Comparison of ENCODE assay signal across 10 mouse cellular contexts in genomic region chr7:75110689-75111088, GRCm38 (mm10).
DNase-seq lines count a peak whose midpoint lies in the region; ATAC-seq lines count a peak whose summit lies in the region.
"Had no signal": no experiment of that assay in that cellular context is flagged by ENCODE, and none has a peak within 500 bp of the region (broad histone marks: within the 10 kb centered on the region; RNA-seq: fewer than 3 reads in every experiment).

No protein-coding gene starts in this region.

- no peak overlapping the region for H3K4me3 ChIP-seq in intestine, embryonic 14.5 days (ENCODE audit: low read depth, low read length)
- H3K4me3 ChIP-seq in intestine, embryonic 16.5 days (ENCODE audit: low read length), result no peak overlapping the region
- no peak overlapping the region for H3K4me3 ChIP-seq in embryonic facial prominence, embryonic 14.5 days (ENCODE audit: low read depth, low read length)
- H3K4me3 ChIP-seq in kidney, embryonic 14.5 days (ENCODE audit: low read length), result no peak overlapping the region
- no peak overlapping the region for H3K4me3 ChIP-seq in midbrain, embryonic 16.5 days (ENCODE audit: low read depth, low read length)
- H3K4me3 ChIP-seq: embryonic facial prominence, embryonic 12.5 days; liver, embryonic 15.5 days had no signal

- WGBS in intestine, embryonic 14.5 days, result 9% methylated on average over 6 of the region's 6 CpGs
- WGBS in intestine, embryonic 16.5 days, result 13% methylated on average over 6 of the region's 6 CpGs
- 6% methylated on average over 6 of the region's 6 CpGs for WGBS in embryonic facial prominence, embryonic 14.5 days
- WGBS in kidney, embryonic 14.5 days, result 10% methylated on average over 6 of the region's 6 CpGs
- WGBS in midbrain, embryonic 16.5 days, result 13% methylated on average over 6 of the region's 6 CpGs

- no peak overlapping the region for H3K27ac ChIP-seq in intestine, embryonic 14.5 days (ENCODE audit: low read depth)
- H3K27ac ChIP-seq in intestine, embryonic 16.5 days (ENCODE audit: low read length), result no peak overlapping the region
- no peak overlapping the region for H3K27ac ChIP-seq in embryonic facial prominence, embryonic 14.5 days (replicated peaks; ENCODE audit: low read depth, low read length)
- H3K27ac ChIP-seq in kidney, embryonic 14.5 days (ENCODE audit: low read depth, low read length), result no peak overlapping the region
- H3K27ac ChIP-seq in midbrain, embryonic 16.5 days (ENCODE audit: low read length), result no peak overlapping the region
- H3K27ac ChIP-seq: embryonic facial prominence, embryonic 12.5 days; liver, embryonic 15.5 days had no signal

- no peak for ATAC-seq in intestine, embryonic 14.5 days (replicated peaks; ENCODE audit: low FRiP score, low TSS enrichment, low read depth)
- ATAC-seq in intestine, embryonic 16.5 days, result no peak
- peak; percentile 60; the same call in 1 of the 2 replicates for ATAC-seq in embryonic facial prominence, embryonic 14.5 days (ENCODE audit: low read depth)
- 0 out of 2 replicates have a peak, but pooled peaks have one; percentile 32 for ATAC-seq in kidney, embryonic 14.5 days (ENCODE audit: low FRiP score, low TSS enrichment)
- ATAC-seq in midbrain, embryonic 16.5 days, result peak; percentile 60; the same call in 1 of the 2 replicates

- H3K9ac ChIP-seq in intestine, embryonic 14.5 days (ENCODE audit: low read length), result no peak overlapping the region
- no peak overlapping the region for H3K9ac ChIP-seq in intestine, embryonic 16.5 days (ENCODE audit: low read depth, low read length)
- no peak overlapping the region for H3K9ac ChIP-seq in embryonic facial prominence, embryonic 14.5 days (ENCODE audit: low read depth, low read length)
- no peak overlapping the region for H3K9ac ChIP-seq in kidney, embryonic 14.5 days (ENCODE audit: low read depth, low read length)
- no peak overlapping the region for H3K9ac ChIP-seq in midbrain, embryonic 16.5 days (ENCODE audit: low read depth, low read length)
- H3K9ac ChIP-seq: embryonic facial prominence, embryonic 12.5 days; liver, embryonic 15.5 days had no signal

- no peaks in the 10 kb centered on the region for H3K9me3 ChIP-seq in intestine, embryonic 14.5 days (ENCODE audit: control insufficient read depth, low read length)
- H3K9me3 ChIP-seq in intestine, embryonic 16.5 days (ENCODE audit: control insufficient read depth, low read length), result no peaks in the 10 kb centered on the region
- no peaks in the 10 kb centered on the region for H3K9me3 ChIP-seq in embryonic facial prominence, embryonic 14.5 days (ENCODE audit: control insufficient read depth, low read length)
- H3K9me3 ChIP-seq in kidney, embryonic 14.5 days (ENCODE audit: control insufficient read depth, low read length), result no peaks in the 10 kb centered on the region
- H3K9me3 ChIP-seq in midbrain, embryonic 16.5 days (replicated peaks; ENCODE audit: control insufficient read depth, low read length, poor library complexity, severe bottlenecking), result no peaks in the 10 kb centered on the region
- H3K9me3 ChIP-seq: embryonic facial prominence, embryonic 12.5 days; liver, embryonic 15.5 days had no signal

- H3K36me3 ChIP-seq in intestine, embryonic 14.5 days (ENCODE audit: control insufficient read depth, insufficient read depth, low read length), result no peaks in the 10 kb centered on the region
- H3K36me3 ChIP-seq in intestine, embryonic 16.5 days (ENCODE audit: control insufficient read depth, insufficient read depth, low read length), result no peaks in the 10 kb centered on the region
- no peaks in the 10 kb centered on the region for H3K36me3 ChIP-seq in embryonic facial prominence, embryonic 14.5 days (ENCODE audit: control insufficient read depth, insufficient read depth, low read length)
- no peaks in the 10 kb centered on the region for H3K36me3 ChIP-seq in kidney, embryonic 14.5 days (ENCODE audit: control insufficient read depth, insufficient read depth, low read length)
- no peaks in the 10 kb centered on the region for H3K36me3 ChIP-seq in midbrain, embryonic 16.5 days (ENCODE audit: control insufficient read depth, insufficient read depth, low read length)
- H3K36me3 ChIP-seq: embryonic facial prominence, embryonic 12.5 days; liver, embryonic 15.5 days had no signal

- no peaks in the 10 kb centered on the region for H3K4me1 ChIP-seq in intestine, embryonic 14.5 days (replicated peaks; ENCODE audit: control insufficient read depth, insufficient read depth, low read length)
- no peaks in the 10 kb centered on the region for H3K4me1 ChIP-seq in intestine, embryonic 16.5 days (ENCODE audit: control insufficient read depth, insufficient read depth, low read length)
- H3K4me1 ChIP-seq in embryonic facial prominence, embryonic 14.5 days (ENCODE audit: control insufficient read depth, insufficient read depth, low read length), result no peaks in the 10 kb centered on the region
- no peaks in the 10 kb centered on the region for H3K4me1 ChIP-seq in kidney, embryonic 14.5 days (ENCODE audit: control insufficient read depth, insufficient read depth, low read length)
- H3K4me1 ChIP-seq in midbrain, embryonic 16.5 days (ENCODE audit: control insufficient read depth, insufficient read depth, low read length), result no peaks in the 10 kb centered on the region
- H3K4me1 ChIP-seq: embryonic facial prominence, embryonic 12.5 days; liver, embryonic 15.5 days had no signal

- no peak overlapping the region for H3K4me2 ChIP-seq in intestine, embryonic 14.5 days (ENCODE audit: low read length)
- no peak overlapping the region for H3K4me2 ChIP-seq in intestine, embryonic 16.5 days (ENCODE audit: low read depth, low read length)
- no peak overlapping the region for H3K4me2 ChIP-seq in embryonic facial prominence, embryonic 14.5 days (ENCODE audit: low read depth, low read length)
- H3K4me2 ChIP-seq in kidney, embryonic 14.5 days (replicated peaks; ENCODE audit: low read depth, low read length), result no peak overlapping the region
- H3K4me2 ChIP-seq in midbrain, embryonic 16.5 days (ENCODE audit: low read length), result no peak overlapping the region
- H3K4me2 ChIP-seq: embryonic facial prominence, embryonic 12.5 days; liver, embryonic 15.5 days had no signal

- no peaks in the 10 kb centered on the region for H3K27me3 ChIP-seq in intestine, embryonic 14.5 days (replicated peaks; ENCODE audit: control insufficient read depth, insufficient read depth, low read length)
- H3K27me3 ChIP-seq in intestine, embryonic 16.5 days (replicated peaks; ENCODE audit: control insufficient read depth, insufficient read depth, low read length), result no peaks in the 10 kb centered on the region
- H3K27me3 ChIP-seq in embryonic facial prominence, embryonic 14.5 days (replicated peaks; ENCODE audit: control insufficient read depth, insufficient read depth, low read length), result no peaks in the 10 kb centered on the region
- H3K27me3 ChIP-seq in kidney, embryonic 14.5 days (ENCODE audit: control insufficient read depth, insufficient read depth, low read length), result no peaks in the 10 kb centered on the region
- no peaks in the 10 kb centered on the region for H3K27me3 ChIP-seq in midbrain, embryonic 16.5 days (ENCODE audit: control insufficient read depth, insufficient read depth, low read depth, low read length)
- H3K27me3 ChIP-seq: embryonic facial prominence, embryonic 12.5 days; liver, embryonic 15.5 days had no signal

- peak; percentile 54 for DNase-seq in intestine, embryonic 14.5 days (ENCODE audit: low spot score)
- peak; percentile 68 for DNase-seq in CD4-positive, CD25-positive, alpha-beta regulatory T cell, adult 2 months (ENCODE audit: low read depth, low spot score)
- peak; percentile 11 to 20 for DNase-seq in adrenal gland, postnatal 36 days
- peak; percentile 83 for DNase-seq in embryonic facial prominence, embryonic 14.5 days (ENCODE audit: low spot score)
- DNase-seq in spleen, postnatal 10 days (ENCODE audit: low spot score in 2 of 2), result no peak

Comparison
In these comparisons a context has a peak if more than half of its experiments do, and no peak if none do; other contexts are left out.
1. ATAC-seq: peak in embryonic facial prominence, embryonic 14.5 days (single experiment), kidney, embryonic 14.5 days (single experiment) and midbrain, embryonic 16.5 days (single experiment); none in intestine, embryonic 14.5 days (single experiment) and intestine, embryonic 16.5 days (single experiment).
2. DNase-seq: peak in intestine, embryonic 14.5 days (single experiment), CD4-positive, CD25-positive, alpha-beta regulatory T cell, adult 2 months (single experiment), adrenal gland, postnatal 36 days (2 of 2) and embryonic facial prominence, embryonic 14.5 days (single experiment); none in spleen, postnatal 10 days (0 of 2).